Mouse (Mus musculus) heart, embryonic 10.5 days (tissue): ENCODE results near the gene Nav2. TPM values are rescaled to one million over a fixed set of nuclear protein-coding genes. Genes with fewer than 3 reads are reported as not detected.

Source experiments
- DNase-seq: peaks from one replicate; pipeline ENCODE4 v3.0.0-alpha.2; 2017; ENCODE audit warnings: low spot score
- H3K27ac ChIP-seq: fragments of 300-500 bp; sonication (generic); 2 replicates; pipeline ENCODE4 v1.5.1; 2016; ENCODE audit warnings: mild to moderate bottlenecking
- H3K27me3 ChIP-seq: fragments of 300-500 bp; sonication (generic); 2 replicates; pipeline ENCODE4 v1.6.1; 2016; ENCODE audit warnings: mild to moderate bottlenecking; ENCODE audit not compliant: poor library complexity, insufficient read depth, severe bottlenecking
- H3K36me3 ChIP-seq: fragments of 300-500 bp; sonication (generic); 2 replicates; pipeline ENCODE4 v1.6.1; 2016; ENCODE audit warnings: mild to moderate bottlenecking, moderate library complexity
- H3K4me1 ChIP-seq: fragments of 300-500 bp; sonication (generic); 2 replicates; pipeline ENCODE4 v1.6.1; 2016; ENCODE audit warnings: mild to moderate bottlenecking
- H3K4me3 ChIP-seq: fragments of 300-500 bp; sonication (generic); 2 replicates; pipeline ENCODE4 v1.5.1; 2016; ENCODE audit warnings: mild to moderate bottlenecking, moderate library complexity
- H3K9me3 ChIP-seq: fragments of 300-500 bp; sonication (generic); 2 replicates; pipeline ENCODE4 v1.6.1; 2016; ENCODE audit warnings: mild to moderate bottlenecking, moderate library complexity
- WGBS: fragments of 180-500 bp; shearing (Covaris S2); methylation state at CpG from one replicate; pipeline ENCODE4 v1.1.7; 2016; 5-methylcytosine and 5-hydroxymethylcytosine counted together
- polyA plus RNA-seq: library from polyadenylated mRNA; unstranded; fragments of >200 nt; fragmentation: Nextera tagmentation; extraction: Ambion mirVana; gene quantifications from 2 replicates; pipeline ENCODE4 v1.2.1, GENCODE M21; 2016

Gene Nav2
- polyA plus RNA-seq, 1 experiment from 2014 or later = 23.3 TPM

GRCm38 (mm10) chr7:49273907-49274656 lies 365.6 kb downstream of the Nav2 start:
- Histone ChIP-seq H3K27me3 (peaks cover 14% of the 10 kb centered on the region), H3K36me3 (no peaks in the 10 kb centered on the region), H3K4me1 (peaks cover 16% of the 10 kb centered on the region), H3K9me3 (no peaks in the 10 kb centered on the region), H3K27ac (no peak overlapping the region), H3K4me3 (no peak overlapping the region)
- 81% methylated on average over 13 of the region's 13 CpGs for WGBS
- DNase-seq = no peak

- Histone ChIP-seq H3K4me3 (no peak overlapping the region), H3K27ac (no peak overlapping the region), H3K9me3 (no peaks in the 10 kb centered on the region), H3K4me1 (peaks cover 16% of the 10 kb centered on the region), H3K36me3 (no peaks in the 10 kb centered on the region), H3K27me3 (peaks cover 14% of the 10 kb centered on the region)
- 74% methylated on average over 8 of the region's 8 CpGs for WGBS
- no peak for DNase-seq
Measured at GRCm38 (mm10) chr7:49274676-49275075, 366.2 kb downstream of the Nav2 start.

- Histone ChIP-seq H3K27me3 (peaks cover 14% of the 10 kb centered on the region), H3K4me3 (no peak overlapping the region), H3K36me3 (no peaks in the 10 kb centered on the region), H3K4me1 (peaks cover 16% of the 10 kb centered on the region), H3K9me3 (no peaks in the 10 kb centered on the region), H3K27ac (no peak overlapping the region)
- DNase-seq = no peak
- WGBS = 78% methylated on average over 8 of the region's 8 CpGs
Measured at GRCm38 (mm10) chr7:49276163-49276562, 367.6 kb downstream of the Nav2 start.

GRCm38 (mm10) chr7:49277685-49278084 lies 369.2 kb downstream of the Nav2 start:
- H3K9me3 ChIP-seq = no peaks in the 10 kb centered on the region
- peaks cover 14% of the 10 kb centered on the region for H3K27me3 ChIP-seq
- peaks cover 14% of the 10 kb centered on the region for H3K4me1 ChIP-seq
- H3K4me3 ChIP-seq = no peak overlapping the region
- DNase-seq = no peak
- H3K27ac ChIP-seq = no peak overlapping the region
- 82% methylated on average over 4 of the region's 4 CpGs for WGBS
- no peaks in the 10 kb centered on the region for H3K36me3 ChIP-seq

GRCm38 (mm10) chr7:49278531-49278930 lies 370.0 kb downstream of the Nav2 start:
- Histone ChIP-seq H3K9me3 (no peaks in the 10 kb centered on the region), H3K27me3 (peaks cover 8% of the 10 kb centered on the region), H3K4me1 (0 out of 2 replicates have a peak, but pooled peaks cover 6% of the 10 kb centered on the region), H3K36me3 (no peaks in the 10 kb centered on the region), H3K4me3 (no peak overlapping the region), H3K27ac (no peak overlapping the region)
- no peak for DNase-seq
- 54% methylated on average over 2 of the region's 2 CpGs for WGBS

GRCm38 (mm10) chr7:49280427-49280826 lies 371.9 kb downstream of the Nav2 start:
- WGBS = 76% methylated on average over 5 of the region's 5 CpGs

GRCm38 (mm10) chr7:49282446-49282845 lies 373.9 kb downstream of the Nav2 start:
- no peak for DNase-seq
- 79% methylated on average over 7 of the region's 7 CpGs for WGBS
- Histone ChIP-seq H3K9me3 (no peaks in the 10 kb centered on the region), H3K27ac (no peak overlapping the region), H3K4me3 (no peak overlapping the region), H3K36me3 (no peaks in the 10 kb centered on the region), H3K4me1 (peaks cover 17% of the 10 kb centered on the region), H3K27me3 (no peaks in the 10 kb centered on the region)

More at GRCm38 (mm10) chr7:49280427-49280826, 371.9 kb downstream of the Nav2 start:
- H3K9me3 ChIP-seq = no peaks in the 10 kb centered on the region
- no peak overlapping the region for H3K27ac ChIP-seq
- DNase-seq = no peak
- peaks cover 17% of the 10 kb centered on the region for H3K4me1 ChIP-seq
- H3K36me3 ChIP-seq = no peaks in the 10 kb centered on the region
- no peaks in the 10 kb centered on the region for H3K27me3 ChIP-seq
- H3K4me3 ChIP-seq = no peak overlapping the region

- Histone ChIP-seq H3K4me1 (peaks cover 25% of the 10 kb centered on the region), H3K4me3 (no peak overlapping the region), H3K27me3 (no peaks in the 10 kb centered on the region), H3K27ac (peak overlapping the region; percentile 9; the same call in 1 of the 2 replicates), H3K36me3 (no peaks in the 10 kb centered on the region), H3K9me3 (no peaks in the 10 kb centered on the region)
- no peak for DNase-seq
- WGBS = 67% methylated on average over 11 of the region's 11 CpGs
Measured at GRCm38 (mm10) chr7:49283507-49284361, 375.2 kb downstream of the Nav2 start.

- peaks cover 2% of the 10 kb centered on the region; the same call in 1 of the 2 replicates for H3K36me3 ChIP-seq
- 0 out of 2 replicates have a peak overlapping the region, but pooled peaks have one; percentile 22 for H3K27ac ChIP-seq
- DNase-seq = no peak
- 44% methylated on average over 8 of the region's 8 CpGs for WGBS
- H3K4me3 ChIP-seq = no peak overlapping the region
- H3K4me1 ChIP-seq = peaks cover 31% of the 10 kb centered on the region
- H3K9me3 ChIP-seq = no peaks in the 10 kb centered on the region
- no peaks in the 10 kb centered on the region for H3K27me3 ChIP-seq
Measured at GRCm38 (mm10) chr7:49288186-49288585, 379.7 kb downstream of the Nav2 start.

- Histone ChIP-seq H3K36me3 (peaks cover 2% of the 10 kb centered on the region; the same call in 1 of the 2 replicates), H3K4me1 (peaks cover 24% of the 10 kb centered on the region), H3K27ac (no peak overlapping the region), H3K9me3 (no peaks in the 10 kb centered on the region), H3K4me3 (no peak overlapping the region), H3K27me3 (no peaks in the 10 kb centered on the region)
- 83% methylated on average over 4 of the region's 4 CpGs for WGBS
- no peak for DNase-seq
Measured at GRCm38 (mm10) chr7:49290308-49290707, 381.8 kb downstream of the Nav2 start.

- no peaks in the 10 kb centered on the region for H3K9me3 ChIP-seq
- H3K4me3 ChIP-seq = no peak overlapping the region
- peaks cover 24% of the 10 kb centered on the region for H3K4me1 ChIP-seq
- DNase-seq = no peak
- WGBS = 84% methylated on average over 8 of the region's 8 CpGs
- H3K36me3 ChIP-seq = peaks cover 2% of the 10 kb centered on the region; the same call in 1 of the 2 replicates
- H3K27ac ChIP-seq = no peak overlapping the region
- H3K27me3 ChIP-seq = no peaks in the 10 kb centered on the region
Measured at GRCm38 (mm10) chr7:49291208-49291892, 382.8 kb downstream of the Nav2 start.

GRCm38 (mm10) chr7:49297148-49297547 lies 388.6 kb downstream of the Nav2 start:
- Histone ChIP-seq H3K36me3 (no peaks in the 10 kb centered on the region), H3K27ac (peak overlapping the region; percentile 52; the same call in 1 of the 2 replicates), H3K4me3 (no peak overlapping the region), H3K27me3 (peaks cover 8% of the 10 kb centered on the region; the same call in 1 of the 2 replicates), H3K4me1 (peaks cover 54% of the 10 kb centered on the region), H3K9me3 (no peaks in the 10 kb centered on the region)
- 80% methylated on average over 3 of the region's 3 CpGs for WGBS
- no peak for DNase-seq
